Mouse (Mus musculus): ENCODE data around the gene Ocm.

- TF ChIP-seq EP300 (optimal IDR thresholded peaks at IDR 0.05) (no peak), CTCF (IDR thresholded peaks at IDR 0.05; ENCODE audit: low read depth) (no peak)
Observed at GRCm38 (mm10) chr5:144034567-144034966, 8.1 kb upstream of the Ocm start.

All from stomach, postnatal 0 days (tissue).